Mouse (Mus musculus) thymus, adult 2 months (tissue): ENCODE measurements around the gene Trp53bp1. TPM values are rescaled to one million over a fixed set of nuclear protein-coding genes. Genes with fewer than 3 reads are reported as not detected.

Source experiments
- DNase-seq: peaks from one replicate; pipeline ENCODE4 v3.0.0; 2021
- H3K27ac ChIP-seq: fragments of 200-500 bp; 2 replicates; pipeline ENCODE4 v1.5.1; 2012; ENCODE audit warnings: low read length, control low read depth; ENCODE audit not compliant: control insufficient read depth, insufficient read depth
- H3K27me3 ChIP-seq: fragments of 200-500 bp; 2 replicates; pipeline ENCODE4 v1.6.1; 2012; ENCODE audit warnings: mild to moderate bottlenecking, low read length, moderate library complexity, mixed read lengths; ENCODE audit not compliant: control insufficient read depth, insufficient read depth
- H3K36me3 ChIP-seq: fragments of 200-500 bp; 2 replicates; pipeline ENCODE4 v1.6.1; 2012; ENCODE audit warnings: mild to moderate bottlenecking, low read length, moderate library complexity; ENCODE audit not compliant: control insufficient read depth, insufficient read depth
- H3K4me1 ChIP-seq: fragments of 200-500 bp; replicated peaks from 2 replicates; pipeline ENCODE4 v1.6.1; 2012; ENCODE audit warnings: low read length; ENCODE audit not compliant: control insufficient read depth, insufficient read depth
- H3K4me3 ChIP-seq: fragments of 200-500 bp; 2 replicates; pipeline ENCODE4 v1.5.1; 2012; ENCODE audit warnings: mild to moderate bottlenecking, low read length, control low read depth, moderate library complexity; ENCODE audit not compliant: control insufficient read depth, insufficient read depth
- CTCF ChIP-seq: fragments of 200-500 bp; IDR thresholded peaks from 2 replicates; pipeline ENCODE4 v1.5.1; 2012; ENCODE audit warnings: mild to moderate bottlenecking, control low read depth, low read length, moderate library complexity, borderline replicate concordance; ENCODE audit not compliant: control insufficient read depth, poor library complexity, insufficient read depth; ENCODE audit errors: extremely low read depth
- POLR2A ChIP-seq: fragments of 200-500 bp; IDR thresholded peaks from 2 replicates; pipeline ENCODE4 v1.6.1; 2012; ENCODE audit warnings: mild to moderate bottlenecking, low read length, control low read depth, moderate library complexity; ENCODE audit not compliant: control insufficient read depth, poor library complexity, insufficient read depth; ENCODE audit errors: extremely low read depth
- WGBS: fragments of 180-500 bp; shearing (Covaris S2); methylation state at CpG from one replicate; pipeline ENCODE4 v1.1.7; 2018; 5-methylcytosine and 5-hydroxymethylcytosine counted together
- polyA plus RNA-seq: library from polyadenylated mRNA; depleted of rRNA; stranded (reverse); fragments of >200 nt; gene quantifications from 2 replicates; pipeline ENCODE4 v1.2.3, GENCODE M21; 2012; rRNA removed

Gene Trp53bp1
- polyA plus RNA-seq, 1 experiment = 39.5 TPM

DNA sequence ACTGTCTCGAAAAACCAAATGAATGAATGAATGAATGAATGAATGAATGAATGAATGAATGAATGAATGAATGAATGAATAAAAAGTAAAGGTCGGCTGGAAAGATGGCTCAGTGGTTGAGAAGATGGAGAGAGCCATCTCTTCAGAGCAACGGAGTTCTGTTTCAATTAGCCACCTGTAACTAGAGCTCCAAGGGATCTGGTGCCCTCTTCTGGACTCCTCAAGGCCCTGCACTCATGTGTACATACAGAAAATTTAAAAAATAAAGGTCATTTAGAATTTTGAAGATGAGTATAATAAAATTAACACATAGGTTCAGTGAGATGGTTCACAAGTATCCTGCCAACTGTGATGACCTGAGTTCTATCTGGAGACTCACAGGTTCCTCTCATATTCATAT, 118.1 kb downstream of the Trp53bp1 start:
- H3K4me1 ChIP-seq = no peaks in the 10 kb centered on the region
- peaks cover 23% of the 10 kb centered on the region for H3K36me3 ChIP-seq
- H3K27me3 ChIP-seq = no peaks in the 10 kb centered on the region
- no peak for TF ChIP-seq CTCF
- no peak for TF ChIP-seq POLR2A
- no peak overlapping the region for H3K27ac ChIP-seq
- no peak overlapping the region for H3K4me3 ChIP-seq
- 91% methylated on average over 3 of the region's 3 CpGs for WGBS
- DNase-seq = no peak

DNA sequence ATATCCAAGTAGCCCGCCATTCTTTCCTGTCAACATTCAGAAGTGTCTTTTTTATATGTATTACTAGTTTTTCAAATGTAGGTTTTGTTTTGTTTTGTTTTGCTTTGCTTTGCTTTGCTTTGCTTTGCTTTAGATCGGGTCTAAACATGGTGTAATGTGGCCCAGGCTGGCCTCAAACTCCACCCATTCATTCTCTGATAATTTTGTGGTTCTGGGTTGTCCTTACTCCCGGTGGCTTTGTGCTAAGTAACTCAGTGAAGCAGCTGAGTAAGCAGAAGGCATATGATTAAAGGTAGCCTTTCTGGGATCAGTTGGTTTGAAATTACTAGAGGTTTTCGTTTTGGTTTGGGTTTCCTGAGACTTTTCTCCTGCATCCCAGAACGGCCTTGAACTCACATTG, 121.5 kb downstream of the Trp53bp1 start:
- Histone ChIP-seq H3K4me1 (no peaks in the 10 kb centered on the region), H3K4me3 (no peak overlapping the region), H3K27ac (no peak overlapping the region), H3K27me3 (no peaks in the 10 kb centered on the region), H3K36me3 (peaks cover 16% of the 10 kb centered on the region)
- DNase-seq = no peak
- TF ChIP-seq CTCF (no peak), POLR2A (no peak)
- 86% methylated on average over 5 of the region's 5 CpGs for WGBS

Other genes starting within 250 kb of the Trp53bp1 start
- gene Epb42, start 234.3 kb downstream of the Trp53bp1 start, polyA plus RNA-seq = 0.87 and 0.88 TPM in 2 replicates
- gene Tgm5, start 185.6 kb downstream of the Trp53bp1 start, polyA plus RNA-seq = 0.41 and 0.49 TPM in 2 replicates
- gene Tgm7, start 161.6 kb downstream of the Trp53bp1 start, polyA plus RNA-seq = 0.34 and 0.38 TPM in 2 replicates
- gene Adal, start 131.0 kb downstream of the Trp53bp1 start, polyA plus RNA-seq = 6.9 and 7.0 TPM in 2 replicates
- gene Lcmt2, start 130.8 kb downstream of the Trp53bp1 start, polyA plus RNA-seq = 13.3 and 14.9 TPM in 2 replicates
- 113 and 114 TPM in 2 replicates for gene Tubgcp4, start 100.8 kb downstream of the Trp53bp1 start, polyA plus RNA-seq
- gene Zscan29, start 100.3 kb downstream of the Trp53bp1 start, polyA plus RNA-seq = 7.5 and 8.7 TPM in 2 replicates
- gene Map1a, start 18.2 kb upstream of the Trp53bp1 start, polyA plus RNA-seq = 1.1 TPM in 2 replicates
- 21.8 and 23.9 TPM in 2 replicates for gene Ppip5k1, start 84.0 kb upstream of the Trp53bp1 start, polyA plus RNA-seq
- 40.6 and 48.0 TPM in 2 replicates for gene Ckmt1, start 86.3 kb upstream of the Trp53bp1 start, polyA plus RNA-seq
- gene Strc, start 115.8 kb upstream of the Trp53bp1 start, polyA plus RNA-seq = 0.47 TPM in 2 replicates
- gene Pdia3, start 142.4 kb upstream of the Trp53bp1 start, polyA plus RNA-seq = 550 and 817 TPM in 2 replicates
- gene Catsper2, start 142.4 kb upstream of the Trp53bp1 start, polyA plus RNA-seq = 2.1 and 2.6 TPM in 2 replicates
- gene Ell3, start 172.9 kb upstream of the Trp53bp1 start, polyA plus RNA-seq = 0.92 and 1.0 TPM in 2 replicates
- 370 and 498 TPM in 2 replicates for gene Serf2, start 177.8 kb upstream of the Trp53bp1 start, polyA plus RNA-seq
- gene Hypk, start 181.9 kb upstream of the Trp53bp1 start, polyA plus RNA-seq = 7.7 and 8.9 TPM in 2 replicates
- gene Serinc4, start 185.4 kb upstream of the Trp53bp1 start, polyA plus RNA-seq = 0.70 and 0.89 TPM in 2 replicates
- 5.0 and 5.1 TPM in 2 replicates for gene Mfap1b, start 202.7 kb upstream of the Trp53bp1 start, polyA plus RNA-seq
- gene Mfap1a, start 235.3 kb upstream of the Trp53bp1 start, polyA plus RNA-seq = 3.8 and 4.7 TPM in 2 replicates
- 15.5 and 19.1 TPM in 2 replicates for gene Wdr76, start 235.3 kb upstream of the Trp53bp1 start, polyA plus RNA-seq